Mouse (Mus musculus) embryo, embryonic 9.5 days (tissue): ENCODE data around the gene Olfr74.
"Not testable (repeated sequence)": the region's sequence is repeated elsewhere in the genome, so short reads cannot be mapped to it uniquely, and the experiment has no call there.

ENCODE experiments used
- DNase-seq: peaks from one replicate; pipeline ENCODE4 v3.0.0-alpha.2; 2017; ENCODE audit errors: extremely low spot score

Olfr74 gene

GRCm38 (mm10) chr2:87974563-87974962 is at the start of gene Olfr74:
TSS of gene Olfr74 (minus strand) at chr2:87974663.
- no peak for DNase-seq

GRCm38 (mm10) chr2:88022474-88022873 is 48.0 kb upstream of the Olfr74 start, which contains the start of gene Olfr1161:
TSS of gene Olfr1161 (plus strand) at chr2:88022774.
- not testable (repeated sequence) for DNase-seq

GRCm38 (mm10) chr2:88007515-88008318 is 33.3 kb upstream of the Olfr74 start, which contains the start of gene Olfr1160:
TSS of gene Olfr1160 (minus strand) at chr2:88008268.
- DNase-seq, result no peak

GRCm38 (mm10) chr2:87989813-87990212 is 15.3 kb upstream of the Olfr74 start, which contains the start of gene Olfr1158:
TSS of gene Olfr1158 (plus strand) at chr2:87990113.
- no peak for DNase-seq

- no peak for DNase-seq
Observed at GRCm38 (mm10) chr2:87968199-87968598, 6.3 kb downstream of the Olfr74 start, which contains the start of gene Olfr1157. TSS of gene Olfr1157 (minus strand) at chr2:87968299.

- DNase-seq, result no peak
Observed at GRCm38 (mm10) chr2:87953000-87953399, 21.5 kb downstream of the Olfr74 start, which contains the start of gene Olfr1156. TSS of gene Olfr1156 (minus strand) at chr2:87953100.

- DNase-seq, result no peak
Observed at GRCm38 (mm10) chr2:87945037-87945436, 29.4 kb downstream of the Olfr74 start, which contains the start of gene Olfr1155. TSS of gene Olfr1155 (minus strand) at chr2:87945137.
